Mouse (Mus musculus) midbrain, embryonic 11.5 days (tissue): ENCODE measurements around the gene Cbll1. TPM values are rescaled to one million over a fixed set of nuclear protein-coding genes. Genes with fewer than 3 reads are reported as not detected.
A peak's percentile ranks its signal among the peaks of the same experiment; 100 is the strongest.

Experiments used
- ATAC-seq: fragments of 200-750 bp; cut with Nextera tagmentation; 2 replicates; pipeline ENCODE4 v1.8.0; 2017; ENCODE audit warnings: moderate TSS enrichment, moderate library complexity; ENCODE audit not compliant: low FRiP score
- DNase-seq: peaks from one replicate; pipeline ENCODE4 v3.0.0; 2015; ENCODE audit warnings: low spot score; ENCODE audit errors: missing footprints
- H3K27ac ChIP-seq: fragments of 300-500 bp; sonication (generic); 2 replicates; pipeline ENCODE4 v1.5.1; 2014; ENCODE audit warnings: low read depth, low read length
- H3K27me3 ChIP-seq: fragments of 300-500 bp; sonication (generic); 2 replicates; pipeline ENCODE4 v1.6.1; 2014; ENCODE audit warnings: mild to moderate bottlenecking, low read length, moderate library complexity, mixed read lengths; ENCODE audit not compliant: control insufficient read depth, insufficient read depth
- H3K36me3 ChIP-seq: fragments of 300-500 bp; sonication (generic); 2 replicates; pipeline ENCODE4 v1.6.1; 2014; ENCODE audit warnings: mild to moderate bottlenecking, low read length, moderate library complexity, mixed read lengths; ENCODE audit not compliant: control insufficient read depth, insufficient read depth
- H3K4me1 ChIP-seq: fragments of 300-500 bp; sonication (generic); 2 replicates; pipeline ENCODE4 v1.6.1; 2014; ENCODE audit warnings: low read length; ENCODE audit not compliant: control insufficient read depth, insufficient read depth
- H3K4me2 ChIP-seq: fragments of 300-500 bp; sonication (generic); 2 replicates; pipeline ENCODE4 v1.6.1; 2014; ENCODE audit warnings: mild to moderate bottlenecking, moderate library complexity
- H3K4me3 ChIP-seq: fragments of 300-500 bp; sonication (generic); 2 replicates; pipeline ENCODE4 v1.5.1; 2014; ENCODE audit warnings: low read depth, low read length
- H3K9ac ChIP-seq: fragments of 300-500 bp; sonication (generic); 2 replicates; pipeline ENCODE4 v1.6.1; 2014; ENCODE audit warnings: low read length
- H3K9me3 ChIP-seq: fragments of 300-500 bp; sonication (generic); 2 replicates; pipeline ENCODE4 v1.6.1; 2016; ENCODE audit warnings: low read length; ENCODE audit not compliant: control insufficient read depth
- WGBS: fragments of 180-500 bp; shearing (Covaris S2); extraction: QIAGEN DNeasy Blood & Tissue Kit; methylation state at CpG from one replicate; pipeline ENCODE4 v1.1.7; 2014; 5-methylcytosine and 5-hydroxymethylcytosine counted together
- polyA plus RNA-seq: library from polyadenylated mRNA; unstranded; fragments of >200 nt; fragmentation: Nextera tagmentation; extraction: Ambion mirVana; gene quantifications from 2 replicates; pipeline ENCODE4 v1.2.1, GENCODE M21; 2014

The Cbll1 gene
- polyA plus RNA-seq, 1 experiment from 2014 or later = 26.9 TPM

- no peak overlapping the region for H3K4me2 ChIP-seq
- DNase-seq (peak; percentile 85), ATAC-seq (no peak)
- H3K4me3 ChIP-seq = no peak overlapping the region
- H3K27me3 ChIP-seq = no peaks in the 10 kb centered on the region
- H3K9me3 ChIP-seq = no peaks in the 10 kb centered on the region
- WGBS = 78% methylated on average over 14 of the region's 14 CpGs
- no peak overlapping the region for H3K9ac ChIP-seq
- H3K27ac ChIP-seq = no peak overlapping the region
- no peaks in the 10 kb centered on the region for H3K4me1 ChIP-seq
- H3K36me3 ChIP-seq = no peaks in the 10 kb centered on the region
Observed at GRCm38 (mm10) chr12:31532054-31532453, 32.6 kb upstream of the Cbll1 start.

- DNase-seq (no peak), ATAC-seq (no peak)
- H3K9ac ChIP-seq = no peak overlapping the region
- no peak overlapping the region for H3K4me2 ChIP-seq
- no peak overlapping the region for H3K4me3 ChIP-seq
- H3K27me3 ChIP-seq = no peaks in the 10 kb centered on the region
- H3K27ac ChIP-seq = no peak overlapping the region
- no peaks in the 10 kb centered on the region for H3K4me1 ChIP-seq
- WGBS = 61% methylated on average over 6 of the region's 6 CpGs
- H3K36me3 ChIP-seq = no peaks in the 10 kb centered on the region
- no peaks in the 10 kb centered on the region for H3K9me3 ChIP-seq
Observed at GRCm38 (mm10) chr12:31527407-31527806, 28.0 kb upstream of the Cbll1 start.

- H3K4me1 ChIP-seq = no peaks in the 10 kb centered on the region
- H3K4me3 ChIP-seq = no peak overlapping the region
- H3K27me3 ChIP-seq = no peaks in the 10 kb centered on the region
- H3K36me3 ChIP-seq = no peaks in the 10 kb centered on the region
- ATAC-seq (no peak), DNase-seq (no peak)
- H3K4me2 ChIP-seq = no peak overlapping the region
- H3K9me3 ChIP-seq = no peaks in the 10 kb centered on the region
- WGBS = 68% methylated on average over 3 of the region's 3 CpGs
- no peak overlapping the region for H3K27ac ChIP-seq
- H3K9ac ChIP-seq = no peak overlapping the region
Observed at GRCm38 (mm10) chr12:31521371-31521770, 22.0 kb upstream of the Cbll1 start.

GRCm38 (mm10) chr12:31520119-31520518, 20.7 kb upstream of the Cbll1 start:
- ATAC-seq (no peak), DNase-seq (no peak)
- H3K36me3 ChIP-seq = no peaks in the 10 kb centered on the region
- 94% methylated on average over 6 of the region's 6 CpGs for WGBS
- H3K4me1 ChIP-seq = no peaks in the 10 kb centered on the region
- no peak overlapping the region for H3K4me2 ChIP-seq
- H3K9ac ChIP-seq = no peak overlapping the region
- no peaks in the 10 kb centered on the region for H3K27me3 ChIP-seq
- no peak overlapping the region for H3K4me3 ChIP-seq
- no peak overlapping the region for H3K27ac ChIP-seq
- H3K9me3 ChIP-seq = no peaks in the 10 kb centered on the region

- H3K4me1 ChIP-seq = no peaks in the 10 kb centered on the region
- WGBS = 83% methylated on average over 6 of the region's 6 CpGs
- no peak overlapping the region for H3K27ac ChIP-seq
- no peak overlapping the region for H3K9ac ChIP-seq
- H3K4me3 ChIP-seq = no peak overlapping the region
- no peaks in the 10 kb centered on the region for H3K9me3 ChIP-seq
- H3K4me2 ChIP-seq = no peak overlapping the region
- ATAC-seq (no peak), DNase-seq (no peak)
- H3K27me3 ChIP-seq = no peaks in the 10 kb centered on the region
- no peaks in the 10 kb centered on the region for H3K36me3 ChIP-seq
Observed at GRCm38 (mm10) chr12:31513724-31514503, 14.5 kb upstream of the Cbll1 start.

- H3K4me3 ChIP-seq = no peak overlapping the region
- ATAC-seq (no peak), DNase-seq (no peak)
- no peaks in the 10 kb centered on the region for H3K9me3 ChIP-seq
- no peak overlapping the region for H3K9ac ChIP-seq
- no peak overlapping the region for H3K4me2 ChIP-seq
- H3K4me1 ChIP-seq = no peaks in the 10 kb centered on the region
- WGBS = 89% methylated on average over 14 of the region's 14 CpGs
- H3K27ac ChIP-seq = no peak overlapping the region
- no peaks in the 10 kb centered on the region for H3K27me3 ChIP-seq
- H3K36me3 ChIP-seq = no peaks in the 10 kb centered on the region
Observed at GRCm38 (mm10) chr12:31512634-31513411, 13.4 kb upstream of the Cbll1 start.

GRCm38 (mm10) chr12:31511218-31511617, 11.8 kb upstream of the Cbll1 start:
- no peak overlapping the region for H3K4me2 ChIP-seq
- no peaks in the 10 kb centered on the region for H3K36me3 ChIP-seq
- no peak overlapping the region for H3K27ac ChIP-seq
- ATAC-seq = no peak
- no peak overlapping the region for H3K9ac ChIP-seq
- DNase-seq = peak; percentile 76
- 75% methylated on average over 4 of the region's 5 CpGs for WGBS
- H3K27me3 ChIP-seq = no peaks in the 10 kb centered on the region
- H3K4me3 ChIP-seq = no peak overlapping the region
- H3K9me3 ChIP-seq = no peaks in the 10 kb centered on the region
- H3K4me1 ChIP-seq = no peaks in the 10 kb centered on the region

GRCm38 (mm10) chr12:31508496-31508895, 9.1 kb upstream of the Cbll1 start:
- H3K4me2 ChIP-seq = no peak overlapping the region
- H3K36me3 ChIP-seq = no peaks in the 10 kb centered on the region
- 89% methylated on average over 6 of the region's 6 CpGs for WGBS
- no peaks in the 10 kb centered on the region for H3K27me3 ChIP-seq
- H3K4me1 ChIP-seq = no peaks in the 10 kb centered on the region
- H3K27ac ChIP-seq = no peak overlapping the region
- H3K9me3 ChIP-seq = no peaks in the 10 kb centered on the region
- no peak overlapping the region for H3K4me3 ChIP-seq
- H3K9ac ChIP-seq = no peak overlapping the region
- ATAC-seq = no peak
- no peak for DNase-seq

- Histone ChIP-seq H3K4me3 (no peak overlapping the region), H3K27ac (no peak overlapping the region), H3K9ac (no peak overlapping the region), H3K27me3 (no peaks in the 10 kb centered on the region), H3K4me2 (no peak overlapping the region), H3K4me1 (no peaks in the 10 kb centered on the region), H3K36me3 (no peaks in the 10 kb centered on the region), H3K9me3 (no peaks in the 10 kb centered on the region)
- DNase-seq = no peak
- no peak for ATAC-seq
- 43% methylated on average over 6 of the region's 6 CpGs for WGBS
Observed at GRCm38 (mm10) chr12:31507718-31508364, 8.4 kb upstream of the Cbll1 start.
